Mouse (Mus musculus): ENCODE data around the gene Adss.

DNA sequence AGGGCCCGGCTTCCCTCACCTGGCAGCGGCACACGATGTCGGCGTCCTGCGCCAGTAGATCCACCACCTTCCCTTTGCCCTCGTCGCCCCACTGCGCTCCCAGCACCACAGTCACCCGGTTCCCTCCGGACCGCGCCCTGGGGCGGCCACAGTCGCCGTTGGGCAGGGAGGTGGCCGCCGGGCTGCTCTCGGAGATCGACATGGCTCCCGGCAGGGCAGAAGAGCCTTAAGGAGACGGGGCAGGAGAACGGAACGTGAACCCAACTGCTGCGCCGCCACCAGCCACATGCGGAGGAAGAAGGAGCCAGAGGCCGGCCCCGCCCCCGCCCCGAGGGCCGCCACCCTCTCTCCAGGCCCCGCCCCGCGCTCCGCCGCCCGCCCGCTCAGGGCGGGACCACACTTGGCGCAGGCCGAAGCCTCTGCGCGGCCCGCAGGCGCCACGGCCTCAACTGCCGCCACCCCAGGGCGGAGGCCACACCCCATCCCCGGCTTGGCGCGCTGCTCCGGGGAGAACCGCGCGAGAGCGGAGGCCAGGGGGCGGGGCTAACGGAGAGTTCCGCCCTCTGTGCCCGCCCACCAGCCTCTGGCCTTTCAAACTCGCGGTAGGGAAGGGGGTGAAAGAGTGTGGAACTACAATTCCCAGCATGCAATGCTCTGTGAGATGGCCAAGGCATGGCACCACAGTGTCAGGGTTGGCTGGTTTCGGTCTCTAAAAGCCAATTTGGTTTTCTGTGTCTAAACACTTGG is at the start of gene Adss:
- TF ChIP-seq CTCF (IDR thresholded peaks at IDR 0.05; ENCODE audit: insufficient read depth, low read length), result no peak
- TF ChIP-seq POLR2A (IDR thresholded peaks at IDR 0.05; ENCODE audit: borderline replicate concordance, extremely low read depth, low read depth, low read length), result peak; percentile 73; the same call in 1 of the 2 replicates
